Mouse (Mus musculus) limb, embryonic 13.5 days (tissue): ENCODE results near the gene Fasl. TPM values are rescaled to one million over a fixed set of nuclear protein-coding genes. Genes with fewer than 3 reads are reported as not detected.

Experiments
- ATAC-seq: fragments of 200-750 bp; cut with Nextera tagmentation; 2 replicates; pipeline ENCODE4 v1.8.0; 2017; ENCODE audit warnings: low read depth, moderate number of reproducible peaks, moderate TSS enrichment; ENCODE audit not compliant: low FRiP score
- H3K27ac ChIP-seq: fragments of 300-500 bp; sonication (generic); 2 replicates; pipeline ENCODE4 v1.5.1; 2015; ENCODE audit warnings: inconsistent platforms, mild to moderate bottlenecking, moderate library complexity
- H3K27me3 ChIP-seq: fragments of 300-500 bp; sonication (generic); 2 replicates; pipeline ENCODE4 v1.6.1; 2015; ENCODE audit warnings: mild to moderate bottlenecking, inconsistent platforms
- H3K36me3 ChIP-seq: fragments of 300-500 bp; sonication (generic); 2 replicates; pipeline ENCODE4 v1.6.1; 2015; ENCODE audit warnings: inconsistent platforms, mild to moderate bottlenecking, moderate library complexity
- H3K4me1 ChIP-seq: fragments of 300-500 bp; sonication (generic); 2 replicates; pipeline ENCODE4 v1.6.1; 2015; ENCODE audit warnings: inconsistent platforms
- H3K4me2 ChIP-seq: fragments of 300-500 bp; sonication (generic); replicated peaks from 2 replicates; pipeline ENCODE4 v1.6.1; 2015; ENCODE audit warnings: inconsistent platforms, mild to moderate bottlenecking, moderate library complexity
- H3K4me3 ChIP-seq: fragments of 300-500 bp; sonication (generic); 2 replicates; pipeline ENCODE4 v1.5.1; 2015; ENCODE audit warnings: moderate library complexity, mild to moderate bottlenecking, inconsistent platforms
- H3K9ac ChIP-seq: fragments of 300-500 bp; sonication (generic); 2 replicates; pipeline ENCODE4 v1.6.1; 2015; ENCODE audit warnings: mild to moderate bottlenecking, inconsistent platforms
- H3K9me3 ChIP-seq: fragments of 300-500 bp; sonication (generic); 2 replicates; pipeline ENCODE4 v1.6.1; 2016; ENCODE audit warnings: inconsistent platforms
- WGBS: fragments of 180-500 bp; shearing (Covaris S2); methylation state at CpG from one replicate; pipeline ENCODE4 v1.1.7; 2015; 5-methylcytosine and 5-hydroxymethylcytosine counted together
- polyA plus RNA-seq: library from polyadenylated mRNA; unstranded; fragments of >200 nt; fragmentation: Nextera tagmentation; extraction: Ambion mirVana; gene quantifications from 2 replicates; pipeline ENCODE4 v1.2.1, GENCODE M21; 2015

The Fasl gene
- polyA plus RNA-seq, 1 experiment from 2014 or later: not detected

- no peaks in the 10 kb centered on the region for H3K4me1 ChIP-seq
- peak; percentile 73 for ATAC-seq
- 65% methylated on average over 8 of the region's 8 CpGs for WGBS
- H3K4me2 ChIP-seq: no peak overlapping the region
- H3K36me3 ChIP-seq: no peaks in the 10 kb centered on the region
- H3K27me3 ChIP-seq: 0 out of 2 replicates have a peak, but pooled peaks cover 3% of the 10 kb centered on the region
- H3K4me3 ChIP-seq: no peak overlapping the region
- H3K27ac ChIP-seq: no peak overlapping the region
- no peaks in the 10 kb centered on the region for H3K9me3 ChIP-seq
- no peak overlapping the region for H3K9ac ChIP-seq
These were observed 37.0 kb downstream of the Fasl start for GRCm38 (mm10) chr1:161751311-161751710.

- Histone ChIP-seq H3K4me1 (no peaks in the 10 kb centered on the region), H3K9ac (no peak overlapping the region), H3K9me3 (no peaks in the 10 kb centered on the region), H3K27me3 (0 out of 2 replicates have a peak, but pooled peaks cover 3% of the 10 kb centered on the region), H3K36me3 (no peaks in the 10 kb centered on the region), H3K4me3 (no peak overlapping the region), H3K4me2 (no peak overlapping the region), H3K27ac (no peak overlapping the region)
- no peak for ATAC-seq
- 68% methylated on average over 8 of the region's 8 CpGs for WGBS
These were observed 37.7 kb downstream of the Fasl start for GRCm38 (mm10) chr1:161750471-161751041.

- no peak overlapping the region for H3K27ac ChIP-seq
- no peak overlapping the region for H3K4me2 ChIP-seq
- 0 out of 2 replicates have a peak, but pooled peaks cover 3% of the 10 kb centered on the region for H3K27me3 ChIP-seq
- no peak overlapping the region for H3K9ac ChIP-seq
- H3K9me3 ChIP-seq: no peaks in the 10 kb centered on the region
- no peaks in the 10 kb centered on the region for H3K36me3 ChIP-seq
- H3K4me1 ChIP-seq: no peaks in the 10 kb centered on the region
- no peak overlapping the region for H3K4me3 ChIP-seq
- ATAC-seq: no peak
- 88% methylated on average over 6 of the region's 6 CpGs for WGBS
These were observed 39.6 kb downstream of the Fasl start for GRCm38 (mm10) chr1:161748685-161749084.

- WGBS: 44% methylated on average over 8 of the region's 8 CpGs
- H3K9me3 ChIP-seq: no peaks in the 10 kb centered on the region
- no peak overlapping the region for H3K9ac ChIP-seq
- 0 out of 2 replicates have a peak, but pooled peaks cover 3% of the 10 kb centered on the region for H3K27me3 ChIP-seq
- H3K27ac ChIP-seq: no peak overlapping the region
- no peaks in the 10 kb centered on the region for H3K4me1 ChIP-seq
- H3K36me3 ChIP-seq: no peaks in the 10 kb centered on the region
- H3K4me3 ChIP-seq: no peak overlapping the region
- H3K4me2 ChIP-seq: no peak overlapping the region
- no peak for ATAC-seq
These were observed 40.2 kb downstream of the Fasl start for GRCm38 (mm10) chr1:161748138-161748537.

- no peak for ATAC-seq
- H3K27ac ChIP-seq: no peak overlapping the region
- 0 out of 2 replicates have a peak, but pooled peaks cover 3% of the 10 kb centered on the region for H3K27me3 ChIP-seq
- no peaks in the 10 kb centered on the region for H3K4me1 ChIP-seq
- H3K36me3 ChIP-seq: no peaks in the 10 kb centered on the region
- H3K9me3 ChIP-seq: no peaks in the 10 kb centered on the region
- no peak overlapping the region for H3K4me2 ChIP-seq
- H3K9ac ChIP-seq: no peak overlapping the region
- WGBS: 80% methylated on average over 25 of the region's 25 CpGs
- no peak overlapping the region for H3K4me3 ChIP-seq
These were observed 41.6 kb downstream of the Fasl start for GRCm38 (mm10) chr1:161746542-161747302.

- 91% methylated on average over 4 of the region's 4 CpGs for WGBS
- H3K36me3 ChIP-seq: no peaks in the 10 kb centered on the region
These were observed 43.4 kb downstream of the Fasl start for GRCm38 (mm10) chr1:161744855-161745254.

GRCm38 (mm10) chr1:161744209-161744608 lies 44.1 kb downstream of the Fasl start:
- peaks cover 2% of the 10 kb centered on the region; the same call in 1 of the 2 replicates for H3K9me3 ChIP-seq
- no peak overlapping the region for H3K4me3 ChIP-seq
- H3K4me2 ChIP-seq: no peak overlapping the region
- H3K36me3 ChIP-seq: no peaks in the 10 kb centered on the region
- no peak overlapping the region for H3K9ac ChIP-seq
- H3K27ac ChIP-seq: no peak overlapping the region
- 0 out of 2 replicates have a peak, but pooled peaks cover 3% of the 10 kb centered on the region for H3K27me3 ChIP-seq
- no peak for ATAC-seq
- no peaks in the 10 kb centered on the region for H3K4me1 ChIP-seq
- WGBS: 85% methylated on average over 4 of the region's 4 CpGs

More at GRCm38 (mm10) chr1:161744855-161745254, 43.4 kb downstream of the Fasl start:
- no peaks in the 10 kb centered on the region for H3K9me3 ChIP-seq
- H3K27me3 ChIP-seq: 0 out of 2 replicates have a peak, but pooled peaks cover 3% of the 10 kb centered on the region
- H3K27ac ChIP-seq: no peak overlapping the region
- no peaks in the 10 kb centered on the region for H3K4me1 ChIP-seq
- H3K4me2 ChIP-seq: no peak overlapping the region
- no peak overlapping the region for H3K4me3 ChIP-seq
- H3K9ac ChIP-seq: no peak overlapping the region
- ATAC-seq: no peak

GRCm38 (mm10) chr1:161742481-161743267 lies 45.6 kb downstream of the Fasl start:
- Histone ChIP-seq H3K27me3 (0 out of 2 replicates have a peak, but pooled peaks cover 3% of the 10 kb centered on the region), H3K4me1 (no peaks in the 10 kb centered on the region), H3K4me2 (no peak overlapping the region), H3K9me3 (peaks cover 3% of the 10 kb centered on the region; the same call in 1 of the 2 replicates), H3K9ac (no peak overlapping the region), H3K4me3 (no peak overlapping the region), H3K27ac (no peak overlapping the region), H3K36me3 (no peaks in the 10 kb centered on the region)
- WGBS: 87% methylated on average over 16 of the region's 16 CpGs
- ATAC-seq: no peak

GRCm38 (mm10) chr1:161736848-161737247 lies 51.4 kb downstream of the Fasl start:
- H3K27ac ChIP-seq: no peak overlapping the region
- no peak overlapping the region for H3K4me3 ChIP-seq
- WGBS: under 1% methylated on average over 3 of the region's 3 CpGs
- H3K4me2 ChIP-seq: no peak overlapping the region
- no peaks in the 10 kb centered on the region for H3K27me3 ChIP-seq
- H3K9me3 ChIP-seq: peaks cover 3% of the 10 kb centered on the region; the same call in 1 of the 2 replicates
- ATAC-seq: no peak
- H3K36me3 ChIP-seq: no peaks in the 10 kb centered on the region
- no peak overlapping the region for H3K9ac ChIP-seq
- no peaks in the 10 kb centered on the region for H3K4me1 ChIP-seq

- WGBS: 92% methylated on average over 3 of the region's 3 CpGs
- ATAC-seq: no peak
- Histone ChIP-seq H3K9ac (no peak overlapping the region), H3K9me3 (peaks cover 3% of the 10 kb centered on the region; the same call in 1 of the 2 replicates), H3K27me3 (no peaks in the 10 kb centered on the region), H3K4me2 (no peak overlapping the region), H3K36me3 (no peaks in the 10 kb centered on the region), H3K27ac (no peak overlapping the region), H3K4me1 (no peaks in the 10 kb centered on the region), H3K4me3 (no peak overlapping the region)
These were observed 52.0 kb downstream of the Fasl start for GRCm38 (mm10) chr1:161736255-161736654.

GRCm38 (mm10) chr1:161735465-161736046 lies 52.7 kb downstream of the Fasl start:
- Histone ChIP-seq H3K4me2 (no peak overlapping the region), H3K4me1 (no peaks in the 10 kb centered on the region), H3K9me3 (peaks cover 3% of the 10 kb centered on the region; the same call in 1 of the 2 replicates), H3K9ac (no peak overlapping the region), H3K36me3 (no peaks in the 10 kb centered on the region), H3K4me3 (no peak overlapping the region), H3K27me3 (no peaks in the 10 kb centered on the region), H3K27ac (no peak overlapping the region)
- 62% methylated on average over 11 of the region's 11 CpGs for WGBS
- no peak for ATAC-seq
